Mouse (Mus musculus) midbrain, embryonic 12.5 days (tissue): ENCODE data around the gene Slc25a44. TPM values are rescaled to one million over a fixed set of nuclear protein-coding genes. Genes with fewer than 3 reads are reported as not detected.
"Not testable (repeated sequence)": the region's sequence is repeated elsewhere in the genome, so short reads cannot be mapped to it uniquely, and the experiment has no call there.

Experiments used
- ATAC-seq: fragments of 200-750 bp; cut with Nextera tagmentation; 2 replicates; pipeline ENCODE4 v1.8.0; 2017; ENCODE audit warnings: low read depth, moderate TSS enrichment, moderate library complexity; ENCODE audit not compliant: low FRiP score
- H3K27ac ChIP-seq: fragments of 300-500 bp; sonication (generic); replicated peaks from 2 replicates; pipeline ENCODE4 v1.5.1; 2016; ENCODE audit warnings: mild to moderate bottlenecking
- H3K27me3 ChIP-seq: fragments of 300-500 bp; sonication (generic); 2 replicates; pipeline ENCODE4 v1.6.1; 2016; ENCODE audit warnings: mild to moderate bottlenecking
- H3K36me3 ChIP-seq: fragments of 300-500 bp; sonication (generic); 2 replicates; pipeline ENCODE4 v1.6.1; 2016
- H3K4me1 ChIP-seq: fragments of 300-500 bp; sonication (generic); 2 replicates; pipeline ENCODE4 v1.6.1; 2016
- H3K4me2 ChIP-seq: fragments of 300-500 bp; sonication (generic); replicated peaks from 2 replicates; pipeline ENCODE4 v1.6.1; 2016; ENCODE audit warnings: mild to moderate bottlenecking, moderate library complexity
- H3K4me3 ChIP-seq: fragments of 300-500 bp; sonication (generic); 2 replicates; pipeline ENCODE4 v1.5.1; 2016; ENCODE audit warnings: mild to moderate bottlenecking
- H3K9ac ChIP-seq: fragments of 300-500 bp; sonication (generic); replicated peaks from 2 replicates; pipeline ENCODE4 v1.6.1; 2016; ENCODE audit warnings: mild to moderate bottlenecking, moderate library complexity
- H3K9me3 ChIP-seq: fragments of 300-500 bp; sonication (generic); 2 replicates; pipeline ENCODE4 v1.6.1; 2016; ENCODE audit warnings: mild to moderate bottlenecking
- WGBS: fragments of 180-500 bp; shearing (Covaris S2); methylation state at CpG from one replicate; pipeline ENCODE4 v1.1.7; 2016; 5-methylcytosine and 5-hydroxymethylcytosine counted together
- polyA plus RNA-seq: library from polyadenylated mRNA; unstranded; fragments of >200 nt; fragmentation: Nextera tagmentation; extraction: Ambion mirVana; gene quantifications from 2 replicates; pipeline ENCODE4 v1.2.1, GENCODE M21; 2016

Gene Slc25a44
- polyA plus RNA-seq, 1 experiment from 2014 or later: 23.6 TPM

DNA sequence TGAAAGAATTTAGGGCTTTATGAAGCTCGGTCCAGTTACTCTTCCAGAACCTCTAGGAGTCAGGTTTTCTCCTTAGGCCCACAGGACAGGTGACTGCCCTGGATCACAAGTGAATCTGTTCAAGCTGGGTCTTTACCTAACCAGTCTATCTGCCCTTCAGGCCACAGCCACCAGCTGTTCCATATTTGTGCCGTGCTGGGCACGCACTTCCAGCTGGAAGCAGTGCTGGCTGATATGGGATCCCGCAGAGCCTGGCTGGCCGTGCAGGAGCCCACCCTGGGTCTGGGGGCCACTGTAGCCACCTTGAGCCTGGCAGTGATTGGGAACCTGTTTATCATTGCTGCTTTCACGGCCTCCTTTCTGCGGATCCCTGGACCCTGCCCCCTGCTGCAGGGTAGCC, 48.3 kb downstream of the Slc25a44 start:
- 0 out of 2 replicates have a peak overlapping the region, but pooled peaks have one; percentile 4 for H3K27ac ChIP-seq
- not testable (repeated sequence) for H3K27me3 ChIP-seq, H3K9ac ChIP-seq, H3K9me3 ChIP-seq, H3K36me3 ChIP-seq, H3K4me3 ChIP-seq, H3K4me1 ChIP-seq, ATAC-seq
- H3K4me2 ChIP-seq: peak overlapping the region; percentile 29; the same call in 1 of the 2 replicates
- WGBS: 31% methylated on average over 7 of the region's 7 CpGs

GRCm38 (mm10) chr3:88375750-88376626, 49.0 kb downstream of the Slc25a44 start:
- Histone ChIP-seq H3K27ac (0 out of 2 replicates have a peak overlapping the region, but pooled peaks have one; percentile 4), H3K4me2 (peak overlapping the region; percentile 29)
- ATAC-seq: peak; percentile 90
- H3K9me3 ChIP-seq, H3K9ac ChIP-seq, H3K4me3 ChIP-seq, H3K36me3 ChIP-seq, H3K27me3 ChIP-seq, H3K4me1 ChIP-seq: not testable (repeated sequence)
- 9% methylated on average over 19 of the region's 19 CpGs for WGBS

DNA sequence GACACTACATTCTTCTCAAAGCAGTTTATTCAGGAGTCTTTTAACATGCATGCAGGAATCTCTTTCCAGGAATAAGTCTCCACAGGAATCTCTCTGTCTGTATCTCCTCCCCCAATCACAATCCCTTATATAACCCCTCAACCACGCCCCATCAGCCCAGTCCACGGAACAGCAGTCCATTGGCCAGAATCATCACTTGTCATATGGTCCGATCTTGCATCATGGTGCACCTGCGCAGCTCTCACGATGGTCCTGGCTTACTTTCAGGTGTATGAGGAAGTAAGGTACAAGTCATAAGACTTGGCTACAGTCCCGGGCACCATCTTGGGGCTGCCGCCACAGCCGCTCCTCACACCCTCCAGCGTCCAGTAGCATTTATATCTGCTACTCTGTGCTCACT, 52.3 kb downstream of the Slc25a44 start, which contains the start of gene Bglap3:
Gene Bglap3, minus strand, starts transcription at position 101 of the 400 bp plus-strand sequence.
- H3K4me3 ChIP-seq, H3K27me3 ChIP-seq, H3K9me3 ChIP-seq, H3K9ac ChIP-seq, ATAC-seq, H3K4me1 ChIP-seq, H3K27ac ChIP-seq, H3K36me3 ChIP-seq, H3K4me2 ChIP-seq: not testable (repeated sequence)
- 95% methylated on average over 9 of the region's 9 CpGs for WGBS

- H3K27me3 ChIP-seq: peaks cover 30% of the 10 kb centered on the region
- not testable (repeated sequence) for H3K4me1 ChIP-seq, H3K4me3 ChIP-seq, H3K27ac ChIP-seq, H3K4me2 ChIP-seq, ATAC-seq, H3K9me3 ChIP-seq, H3K36me3 ChIP-seq, H3K9ac ChIP-seq
- 90% methylated on average over 7 of the region's 7 CpGs for WGBS
Measured at GRCm38 (mm10) chr3:88368511-88368910, 56.4 kb downstream of the Slc25a44 start.

GRCm38 (mm10) chr3:88367517-88367916, 57.4 kb downstream of the Slc25a44 start:
- peak; percentile 24 for ATAC-seq

DNA sequence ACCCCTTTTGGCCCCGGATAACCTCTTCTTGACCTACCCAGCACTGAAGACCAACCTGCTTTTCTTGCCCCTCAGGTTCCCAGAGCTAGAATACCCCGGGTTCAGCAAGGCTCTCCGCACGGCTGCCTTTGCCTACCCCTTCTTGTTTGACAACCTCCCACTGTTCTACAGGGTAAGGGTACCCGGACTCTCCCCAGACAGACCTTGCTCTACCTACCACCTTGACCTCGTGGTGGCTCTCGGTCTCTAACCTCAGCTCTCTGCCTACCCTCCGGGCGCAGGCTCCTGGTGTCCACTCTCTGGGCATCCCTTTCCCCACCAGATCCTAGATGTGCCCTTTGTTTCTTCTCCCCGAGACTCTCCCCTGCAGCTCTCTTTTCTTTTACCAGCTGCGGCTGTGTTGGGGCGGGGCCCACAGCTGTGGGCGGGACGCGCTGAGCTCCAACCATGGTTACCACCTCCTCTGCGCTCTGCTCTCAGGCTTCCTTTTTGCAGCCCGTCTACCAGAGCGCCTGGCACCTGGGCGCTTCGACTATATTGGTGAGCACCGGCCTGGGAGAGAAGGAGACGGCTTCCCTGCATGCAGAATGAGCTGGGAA, 58.0 kb downstream of the Slc25a44 start:
- peak; percentile 85 for ATAC-seq
- not testable (repeated sequence) for H3K27ac ChIP-seq, H3K9me3 ChIP-seq, H3K4me1 ChIP-seq, H3K9ac ChIP-seq
- Histone ChIP-seq H3K36me3 (peaks cover 12% of the 10 kb centered on the region), H3K4me2 (peak overlapping the region; percentile 42), H3K27me3 (peaks cover 32% of the 10 kb centered on the region), H3K4me3 (peak overlapping the region; percentile 21)
- WGBS: under 1% methylated on average over 18 of the region's 22 CpGs

More at GRCm38 (mm10) chr3:88367517-88367916, 57.4 kb downstream of the Slc25a44 start:
- H3K4me3 ChIP-seq, H3K9me3 ChIP-seq, H3K36me3 ChIP-seq, H3K4me1 ChIP-seq, H3K9ac ChIP-seq, H3K27ac ChIP-seq, H3K4me2 ChIP-seq: not testable (repeated sequence)
- WGBS: 39% methylated on average over 3 of the region's 7 CpGs
- peaks cover 32% of the 10 kb centered on the region for H3K27me3 ChIP-seq

DNA sequence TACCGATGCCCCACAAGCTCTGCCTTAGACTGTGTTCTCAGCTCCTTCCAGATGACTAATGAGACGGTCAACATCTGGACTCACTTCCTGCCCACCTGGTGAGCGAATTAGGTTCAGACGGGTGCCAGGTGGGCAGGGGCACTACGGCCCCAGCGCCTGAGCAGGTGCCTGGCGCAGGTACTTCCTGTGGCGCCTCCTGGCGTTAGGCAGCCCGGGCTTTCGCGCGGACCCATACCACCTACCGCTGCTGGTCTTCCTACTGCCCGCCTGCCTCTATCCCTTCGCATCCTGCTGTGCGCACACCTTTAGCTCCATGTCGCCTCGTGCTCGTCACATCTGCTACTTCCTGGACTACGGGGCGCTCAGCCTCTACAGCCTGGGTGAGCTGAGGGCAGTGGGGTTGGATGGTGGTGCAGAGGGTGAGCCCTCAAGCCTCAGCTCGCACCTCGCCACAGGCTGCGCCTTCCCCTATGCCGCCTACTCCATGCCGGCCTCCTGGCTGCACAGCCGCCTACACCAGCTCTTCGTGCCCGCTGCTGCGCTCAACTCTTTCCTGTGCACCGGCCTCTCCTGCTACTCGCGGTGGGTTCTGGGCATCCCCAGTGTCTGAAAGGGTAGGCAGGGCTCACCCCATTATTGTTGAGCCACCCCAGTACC, 59.1 kb downstream of the Slc25a44 start:
- 35% methylated on average over 34 of the region's 34 CpGs for WGBS
- H3K9me3 ChIP-seq: peaks cover 8% of the 10 kb centered on the region; the same call in 1 of the 2 replicates
- H3K9ac ChIP-seq: no peak overlapping the region
- H3K27me3 ChIP-seq: peaks cover 32% of the 10 kb centered on the region
- peaks cover 23% of the 10 kb centered on the region for H3K36me3 ChIP-seq
- H3K4me1 ChIP-seq: peaks cover 3% of the 10 kb centered on the region; the same call in 1 of the 2 replicates
- no peak overlapping the region for H3K4me3 ChIP-seq
- 0 out of 2 replicates have a peak overlapping the region, but pooled peaks have one; percentile 11 for H3K4me2 ChIP-seq
- no peak overlapping the region for H3K27ac ChIP-seq
- ATAC-seq: no peak

DNA sequence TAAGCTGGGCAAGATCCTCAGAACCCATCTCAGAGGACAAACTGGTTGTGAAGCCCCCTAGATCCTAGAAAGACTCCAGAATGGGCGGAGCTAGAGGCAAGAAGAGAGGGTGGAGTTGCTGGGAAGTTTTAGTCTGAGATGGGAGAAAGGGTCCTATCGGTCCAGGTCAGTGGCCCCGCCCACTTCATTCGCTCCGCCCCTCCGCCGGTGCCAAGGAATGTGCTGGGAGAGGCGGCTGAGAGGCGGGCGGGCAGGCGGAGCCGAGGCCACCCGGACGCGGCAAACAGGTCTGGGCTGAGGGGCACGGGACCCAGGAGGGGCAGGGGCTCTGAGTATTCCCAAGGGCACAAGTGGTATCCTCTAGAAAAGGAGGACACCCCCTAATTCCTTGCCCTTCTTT, 60.6 kb downstream of the Slc25a44 start, which contains the start of gene Paqr6:
Gene Paqr6, plus strand, starts transcription at position 248 of the 400 bp plus-strand sequence.
- peaks cover 5% of the 10 kb centered on the region; the same call in 1 of the 2 replicates for H3K4me1 ChIP-seq
- H3K27me3 ChIP-seq: peaks cover 32% of the 10 kb centered on the region
- no peak within 1 kb of the TSS for H3K9ac ChIP-seq
- 2% methylated on average over 16 of the region's 16 CpGs for WGBS
- no peak within 1 kb of the TSS for H3K27ac ChIP-seq
- H3K9me3 ChIP-seq: no peaks in the 10 kb centered on the region
- H3K4me3 ChIP-seq: no peak within 1 kb of the TSS
- no peak within 1 kb of the TSS; the same call in 1 of the 2 replicates for H3K4me2 ChIP-seq
- H3K36me3 ChIP-seq: peaks cover 38% of the 10 kb centered on the region
- ATAC-seq: no peak

DNA sequence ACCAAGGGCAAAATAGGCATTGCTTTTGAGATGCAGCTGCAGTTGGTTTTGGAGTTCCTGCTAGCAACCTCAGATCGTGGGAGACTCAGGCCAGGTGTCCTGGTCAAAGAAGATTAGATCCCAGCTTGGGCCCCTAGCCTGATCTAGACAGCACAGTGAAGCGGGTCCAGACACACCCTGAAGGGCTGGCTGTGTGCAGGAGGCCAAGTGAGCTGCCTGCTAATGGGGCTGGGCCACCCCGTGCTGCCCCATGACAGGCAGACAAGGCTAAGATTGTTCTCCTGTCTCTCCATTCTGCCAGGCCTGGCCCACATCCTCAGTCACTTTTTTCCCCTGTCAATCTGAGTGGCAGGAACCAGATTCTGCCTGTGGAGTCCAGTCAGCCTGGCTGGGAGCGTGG, 61.2 kb downstream of the Slc25a44 start:
- H3K27me3 ChIP-seq: peaks cover 32% of the 10 kb centered on the region
- no peak overlapping the region for H3K4me3 ChIP-seq
- 68% methylated on average over 4 of the region's 4 CpGs for whole genome bisulfite sequencing
- no peak overlapping the region for H3K4me2 ChIP-seq
- H3K36me3 ChIP-seq: peaks cover 45% of the 10 kb centered on the region
- H3K9ac ChIP-seq: no peak overlapping the region
- no peaks in the 10 kb centered on the region for H3K9me3 ChIP-seq
- ATAC-seq: no peak
- H3K27ac ChIP-seq: no peak overlapping the region
- H3K4me1 ChIP-seq: peaks cover 6% of the 10 kb centered on the region; the same call in 1 of the 2 replicates

- Histone ChIP-seq H3K27me3 (peaks cover 32% of the 10 kb centered on the region), H3K4me3 (no peak overlapping the region), H3K9me3 (no peaks in the 10 kb centered on the region), H3K4me2 (no peak overlapping the region), H3K27ac (no peak overlapping the region), H3K4me1 (peaks cover 6% of the 10 kb centered on the region; the same call in 1 of the 2 replicates), H3K9ac (no peak overlapping the region), H3K36me3 (peaks cover 62% of the 10 kb centered on the region)
- ATAC-seq: no peak
- WGBS: 87% methylated on average over 2 of the region's 2 CpGs
Measured at GRCm38 (mm10) chr3:88361612-88362313, 63.2 kb downstream of the Slc25a44 start.

DNA sequence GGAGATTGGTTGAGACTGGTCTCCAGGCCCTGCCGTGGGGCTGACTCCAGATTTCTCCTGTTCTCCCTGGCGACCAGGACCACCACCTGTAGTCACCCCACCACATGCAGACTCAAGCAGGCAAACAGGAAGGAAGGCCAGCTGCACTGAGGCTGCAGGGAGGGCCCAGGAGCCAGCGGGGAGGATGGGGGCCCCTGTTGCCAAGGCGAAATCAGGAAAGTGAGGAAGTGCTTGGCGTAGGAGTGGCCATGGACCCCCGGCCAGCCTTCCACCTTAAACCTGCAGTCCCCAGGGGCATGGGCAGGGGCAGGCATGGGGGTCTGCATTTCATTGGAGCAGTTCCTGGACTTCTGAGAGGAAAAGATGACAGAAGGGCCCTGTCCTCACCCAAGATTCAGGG, 63.8 kb downstream of the Slc25a44 start:
- WGBS: 79% methylated on average over 6 of the region's 6 CpGs
- peaks cover 69% of the 10 kb centered on the region for H3K36me3 ChIP-seq

More for the DNA sequence above, 63.8 kb downstream of the Slc25a44 start:
- no peak for ATAC-seq
- H3K4me3 ChIP-seq: no peak overlapping the region
- no peak overlapping the region for H3K4me2 ChIP-seq
- H3K9me3 ChIP-seq: no peaks in the 10 kb centered on the region
- no peak overlapping the region for H3K27ac ChIP-seq
- peaks cover 6% of the 10 kb centered on the region; the same call in 1 of the 2 replicates for H3K4me1 ChIP-seq
- H3K27me3 ChIP-seq: peaks cover 28% of the 10 kb centered on the region
- H3K9ac ChIP-seq: no peak overlapping the region
